12 mouse cellular contexts compared by ENCODE assay signal in the genomic region with DNA sequence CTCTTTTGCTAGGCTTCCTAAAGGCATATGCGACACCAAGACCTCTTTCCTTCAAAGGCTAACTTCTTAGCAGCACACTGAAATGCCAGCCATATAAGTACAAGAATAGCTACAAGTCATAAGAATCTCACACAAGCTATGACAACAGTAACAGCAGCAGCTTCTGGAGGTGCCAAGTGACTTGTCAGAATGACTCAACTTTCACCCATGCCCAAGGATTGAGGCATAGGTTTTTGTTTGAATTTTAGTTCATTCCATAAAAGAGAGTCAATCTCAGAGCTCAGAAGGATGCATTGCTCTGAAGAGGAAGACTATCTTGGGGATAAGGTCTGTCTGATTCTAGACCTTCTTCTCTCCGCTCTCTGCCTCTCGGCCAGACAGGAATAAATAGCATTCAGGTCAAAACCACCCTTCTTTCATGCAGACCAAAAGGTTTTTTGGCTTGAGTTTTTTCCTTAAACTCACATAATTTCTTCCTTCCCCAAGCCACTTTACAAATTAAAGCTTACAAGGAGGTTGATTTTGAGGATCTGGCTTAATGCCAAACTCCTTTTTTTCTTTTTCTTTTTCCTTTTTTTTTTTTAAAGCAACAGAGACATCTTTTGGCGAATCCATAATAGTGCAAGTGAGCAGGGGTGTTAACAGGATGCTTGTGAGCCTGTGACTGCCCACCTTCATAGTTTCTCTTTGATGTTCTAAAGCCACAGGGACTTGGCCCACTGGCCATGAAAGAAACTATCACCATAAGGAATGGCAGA.
A peak's percentile ranks its signal among the peaks of the same experiment; 100 is the strongest.
DNase-seq lines count a peak whose midpoint lies in the region; ATAC-seq and TF ChIP-seq lines count a peak whose summit lies in the region.
"Had no signal": no experiment of that assay in that cellular context is flagged by ENCODE, and none has a peak within 500 bp of the region (broad histone marks: within the 10 kb centered on the region; RNA-seq: fewer than 3 reads in every experiment).

No protein-coding gene starts in this region.

- peak; percentile 53 for TF ChIP-seq CTCF in heart, adult 2 months (IDR thresholded peaks at IDR 0.05)
- peak; percentile 32 for TF ChIP-seq CTCF in Patski (IDR thresholded peaks at IDR 0.05)

- peak overlapping the region; percentile 29 for H3K27ac ChIP-seq in heart, adult 2 months
- peak overlapping the region; percentile 58 for H3K27ac ChIP-seq in lung, embryonic 16.5 days (ENCODE audit: low read length)
- peak overlapping the region; percentile 65 for H3K27ac ChIP-seq in limb, embryonic 14.5 days (replicated peaks; ENCODE audit: low read depth, low read length)
- no peak overlapping the region for H3K27ac ChIP-seq in hindbrain, embryonic 10.5 days
- H3K27ac ChIP-seq: midbrain, embryonic 12.5 days had no signal

- CTCF ChIA-PET in Patski (lab: Charles Lee) = interaction anchor here (0.7 to 2.0 kb wide), 10 partner anchors 11 to 358 kb away, joined by 3 to 7 read pairs (median 3); no protein-coding TSS in a partner anchor

- in situ Hi-C loops in Patski (cut with MboI; ENCODE audit: low pct_unique_long_range_greater_than_20kb) = loop anchor here (5.0 to 10.0 kb wide), 2 partner anchors 233 to 361 kb away; a partner anchor contains a TSS

- H3K79me2 ChIP-seq in heart, adult 2 months (replicated peaks; ENCODE audit: control insufficient read depth, insufficient read depth, low read length) = no peaks in the 10 kb centered on the region

- H3K4me1 ChIP-seq in heart, adult 2 months (ENCODE audit: control insufficient read depth, insufficient read depth, low read length) = peaks cover 1% of the 10 kb centered on the region; the same call in 1 of the 2 replicates
- peaks cover 8% of the 10 kb centered on the region for H3K4me1 ChIP-seq in lung, embryonic 16.5 days (replicated peaks; ENCODE audit: control insufficient read depth, insufficient read depth, low read length)
- peaks cover 24% of the 10 kb centered on the region for H3K4me1 ChIP-seq in limb, embryonic 14.5 days (ENCODE audit: control insufficient read depth, insufficient read depth, low read length)
- no peaks in the 10 kb centered on the region for H3K4me1 ChIP-seq in hindbrain, embryonic 10.5 days (replicated peaks)
- H3K4me1 ChIP-seq: midbrain, embryonic 12.5 days had no signal

- TF ChIP-seq EP300 in heart, adult 2 months (IDR thresholded peaks at IDR 0.05; ENCODE audit: insufficient read depth, low read depth, low read length) = no peak

- H3K9ac ChIP-seq in heart, adult 2 months (ENCODE audit: low read depth, low read length) = no peak overlapping the region
- H3K9ac ChIP-seq in lung, embryonic 16.5 days (ENCODE audit: low read length) = no peak overlapping the region
- H3K9ac ChIP-seq in limb, embryonic 14.5 days (ENCODE audit: low read depth, low read length, severe bottlenecking) = no peak overlapping the region
- H3K9ac ChIP-seq: midbrain, embryonic 12.5 days had no signal

- 79% methylated on average over 4 of the region's 4 CpGs for WGBS in heart, adult 2 months
- WGBS in lung, embryonic 16.5 days = 48% methylated on average over 4 of the region's 4 CpGs
- WGBS in limb, embryonic 14.5 days = 55% methylated on average over 4 of the region's 4 CpGs
- WGBS in hindbrain, embryonic 10.5 days = 88% methylated on average over 4 of the region's 4 CpGs

- H3K36me3 ChIP-seq in heart, adult 2 months (ENCODE audit: control insufficient read depth, insufficient read depth, low read length) = peaks cover 23% of the 10 kb centered on the region
- H3K36me3 ChIP-seq in lung, embryonic 16.5 days (ENCODE audit: control insufficient read depth, insufficient read depth, low read length) = peaks cover 20% of the 10 kb centered on the region
- peaks cover 66% of the 10 kb centered on the region for H3K36me3 ChIP-seq in limb, embryonic 14.5 days (ENCODE audit: control insufficient read depth, insufficient read depth, low read length)
- H3K36me3 ChIP-seq in hindbrain, embryonic 10.5 days = peaks cover 87% of the 10 kb centered on the region

- no peak for TF ChIP-seq POLR2A in heart, adult 2 months (IDR thresholded peaks at IDR 0.05; ENCODE audit: insufficient read depth, low read depth, low read length)
- no peak for TF ChIP-seq POLR2A in limb, embryonic 14.5 days (IDR thresholded peaks at IDR 0.05; ENCODE audit: borderline replicate concordance, extremely low read depth, insufficient read depth, insufficient read length)

- no peak overlapping the region for H3K4me3 ChIP-seq in heart, adult 2 months
- no peak overlapping the region for H3K4me3 ChIP-seq in lung, embryonic 16.5 days (ENCODE audit: low read length)
- H3K4me3 ChIP-seq in limb, embryonic 14.5 days (replicated peaks; ENCODE audit: low read length) = no peak overlapping the region
- H3K4me3 ChIP-seq in hindbrain, embryonic 10.5 days = no peak overlapping the region
- H3K4me3 ChIP-seq: midbrain, embryonic 12.5 days had no signal

- H3K9me3 ChIP-seq in lung, embryonic 16.5 days (ENCODE audit: control insufficient read depth, low read length) = no peaks in the 10 kb centered on the region
- H3K9me3 ChIP-seq in limb, embryonic 14.5 days (ENCODE audit: control insufficient read depth, low read length) = no peaks in the 10 kb centered on the region
- no peaks in the 10 kb centered on the region for H3K9me3 ChIP-seq in hindbrain, embryonic 10.5 days
- H3K9me3 ChIP-seq: midbrain, embryonic 12.5 days had no signal

- no peak overlapping the region for H3K4me2 ChIP-seq in lung, embryonic 16.5 days (ENCODE audit: low read depth, low read length)
- H3K4me2 ChIP-seq in limb, embryonic 14.5 days (replicated peaks; ENCODE audit: low read depth, low read length, severe bottlenecking) = no peak overlapping the region
- H3K4me2 ChIP-seq: liver, embryonic 11.5 days; midbrain, embryonic 12.5 days had no signal

- no peak for DNase-seq in heart, adult 2 months
- no peak for DNase-seq in heart, adult 8-10 months (ENCODE audit: low spot score)
- no peak for DNase-seq in lung, postnatal 36 days
- DNase-seq in Patski (ENCODE audit: low read depth, low spot score) = peak; percentile 25
- DNase-seq in limb, embryonic 14.5 days (ENCODE audit: low spot score) = peak; percentile 83
- DNase-seq in ovary, postnatal 36 days (ENCODE audit: low spot score) = no peak
- no peak for DNase-seq in hindbrain, embryonic 10.5 days (ENCODE audit: low spot score)
- DNase-seq: cerebellum, postnatal 36 days; gastrocnemius, postnatal 36 days had no signal

- ATAC-seq in lung, embryonic 16.5 days (ENCODE audit: low read depth) = no peak
- no peak for ATAC-seq in Patski
- ATAC-seq in limb, embryonic 14.5 days (ENCODE audit: low FRiP score, low read depth) = no peak

- H3K27me3 ChIP-seq in heart, adult 2 months (ENCODE audit: control insufficient read depth, insufficient read depth, low read length) = no peaks in the 10 kb centered on the region
- H3K27me3 ChIP-seq in lung, embryonic 16.5 days (ENCODE audit: control insufficient read depth, insufficient read depth, low read depth, low read length) = no peaks in the 10 kb centered on the region
- no peaks in the 10 kb centered on the region for H3K27me3 ChIP-seq in Patski
- no peaks in the 10 kb centered on the region for H3K27me3 ChIP-seq in limb, embryonic 14.5 days (ENCODE audit: control insufficient read depth, insufficient read depth, low read length)
- no peaks in the 10 kb centered on the region for H3K27me3 ChIP-seq in hindbrain, embryonic 10.5 days (ENCODE audit: insufficient read depth, poor library complexity, severe bottlenecking)
- H3K27me3 ChIP-seq: midbrain, embryonic 12.5 days had no signal

- intact Hi-C loops in heart, adult 2 months (cut with DNase I) = loop anchor here (5.0 kb wide), 1 partner anchor 358 kb away; no protein-coding TSS in a partner anchor

- POLR2A ChIA-PET in Patski (lab: Charles Lee) = interaction anchor here (0.6 to 1.0 kb wide), 2 partner anchors 222 to 227 kb away, joined by 3 to 5 read pairs; no protein-coding TSS in a partner anchor

Comparison
In these comparisons a context has a peak if more than half of its experiments do, and no peak if none do; other contexts are left out.
1. DNase-seq: peak in Patski (single experiment) and limb, embryonic 14.5 days (single experiment); none in heart, adult 2 months (0 of 2), heart, adult 8-10 months (single experiment), lung, postnatal 36 days (single experiment), ovary, postnatal 36 days (single experiment) and hindbrain, embryonic 10.5 days (single experiment).